Mouse (Mus musculus) right cerebral cortex, adult 18-20 months (tissue): ENCODE results near the gene Cxcr2.
"Not testable (repeated sequence)": the region's sequence is repeated elsewhere in the genome, so short reads cannot be mapped to it uniquely, and the experiment has no call there.

Experiments
- DNase-seq: peaks from one replicate; pipeline ENCODE4 v3.0.0; 2022; ENCODE audit warnings: mixed read lengths

Gene Cxcr2

GRCm38 (mm10) chr1:74141781-74142180, 12.0 kb upstream of the Cxcr2 start:
- DNase-seq: no peak

GRCm38 (mm10) chr1:74149106-74149885, 4.5 kb upstream of the Cxcr2 start:
- no peak for DNase-seq

DNA sequence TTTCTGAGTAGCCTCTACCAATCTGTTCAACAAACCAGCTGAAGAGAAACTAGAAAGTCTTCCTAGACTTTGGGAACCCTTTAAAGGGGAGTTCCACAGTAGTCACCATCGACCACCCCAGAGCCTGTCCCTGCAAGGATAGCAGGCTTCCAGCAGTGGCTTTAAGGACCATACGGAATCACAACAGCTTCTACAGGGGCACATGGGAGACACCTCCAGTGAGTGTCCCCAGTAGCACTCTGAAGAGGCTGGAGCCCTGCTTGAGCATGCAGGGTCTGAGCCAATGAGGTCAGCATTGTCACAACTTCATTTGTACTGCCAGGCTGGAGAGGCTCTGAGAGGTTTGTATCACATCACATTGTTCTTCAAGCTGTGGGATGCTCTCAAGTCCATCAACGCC, 3.7 kb upstream of the Cxcr2 start:
- no peak for DNase-seq

DNA sequence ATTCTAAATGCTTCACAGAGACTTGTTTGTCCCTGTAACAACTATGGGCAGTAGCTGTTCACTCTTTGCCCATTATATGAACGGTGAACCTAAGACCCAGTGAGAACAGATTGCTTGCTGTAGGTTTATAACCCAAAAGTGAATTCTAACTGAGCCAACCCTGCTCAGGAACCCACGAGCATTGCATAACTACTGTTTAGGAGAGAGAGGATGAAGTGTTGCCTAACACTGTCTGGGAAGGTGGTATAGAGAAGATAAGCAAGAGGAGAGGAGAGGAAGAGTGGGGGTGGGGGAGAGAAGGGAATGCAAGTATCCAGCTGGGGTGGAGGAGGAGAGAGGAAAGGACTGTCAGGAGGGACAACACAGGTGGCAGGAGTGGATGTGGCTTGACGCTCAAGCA, 2.7 kb upstream of the Cxcr2 start:
- DNase-seq: no peak

GRCm38 (mm10) chr1:74155435-74156012, 1.7 kb downstream of the Cxcr2 start:
- DNase-seq: no peak

GRCm38 (mm10) chr1:74156381-74156910, 2.7 kb downstream of the Cxcr2 start:
- no peak for DNase-seq

DNA sequence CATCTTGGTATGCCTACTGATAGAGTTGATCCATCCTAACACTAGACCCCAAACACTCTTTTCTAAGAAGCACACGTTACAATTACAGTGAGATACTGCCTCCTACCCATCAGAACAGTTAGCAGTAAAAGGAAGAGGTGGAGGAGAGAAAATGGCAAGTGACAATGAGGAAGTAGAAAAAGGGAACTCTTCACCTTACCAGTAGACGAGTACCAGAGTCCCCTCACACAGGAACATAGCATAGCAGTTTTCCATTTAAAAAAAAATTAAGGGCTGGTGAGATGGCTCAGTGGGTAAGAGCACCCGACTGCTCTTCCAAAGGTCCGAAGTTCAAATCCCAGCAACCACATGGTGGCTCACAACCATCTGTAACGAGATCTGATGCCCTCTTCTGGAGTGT, 5.8 kb downstream of the Cxcr2 start:
- not testable (repeated sequence) for DNase-seq

DNA sequence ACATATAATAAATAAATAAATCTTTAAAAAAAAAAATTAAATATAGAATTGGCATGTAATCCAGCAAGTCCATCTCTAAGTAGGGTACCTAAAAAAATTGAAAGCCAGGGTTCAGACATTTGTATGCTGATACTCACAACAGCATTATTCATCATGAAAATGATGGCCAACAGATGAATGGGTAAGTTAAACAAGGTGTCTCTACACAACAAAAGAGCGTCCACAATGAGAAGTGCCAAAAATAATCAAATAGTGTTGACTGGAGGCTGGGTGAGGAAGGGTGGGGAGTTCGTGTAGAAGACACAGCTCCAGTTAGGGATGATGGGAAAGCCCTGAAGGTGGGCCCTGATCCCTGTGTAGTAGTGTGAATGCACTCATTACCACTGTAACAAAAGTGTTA, 6.2 kb downstream of the Cxcr2 start:
- no peak for DNase-seq

- no peak for DNase-seq
Observed at GRCm38 (mm10) chr1:74167136-74167535, 13.3 kb downstream of the Cxcr2 start.

- no peak for DNase-seq
Observed at GRCm38 (mm10) chr1:74169721-74170120, 15.9 kb downstream of the Cxcr2 start.

DNA sequence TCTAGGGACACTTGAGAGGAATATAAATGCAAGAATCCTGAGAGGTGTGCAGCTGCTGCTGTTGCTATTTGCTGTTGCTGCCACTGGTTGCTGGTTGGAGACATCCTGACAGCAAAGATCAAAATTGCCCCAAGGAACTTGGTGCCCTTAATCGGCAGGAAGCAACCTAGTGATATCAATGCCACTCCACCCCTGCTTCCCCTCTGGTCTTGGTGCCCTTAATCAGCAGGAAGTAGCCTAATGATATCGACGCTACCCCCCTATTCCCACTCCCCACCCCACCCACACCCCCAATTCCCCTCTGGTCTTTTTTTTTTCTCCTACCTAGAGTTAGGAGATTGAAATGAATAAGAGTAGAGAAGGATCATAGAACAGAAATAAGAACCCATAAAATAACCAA, 18.9 kb downstream of the Cxcr2 start:
- DNase-seq: no peak

- no peak for DNase-seq
Observed at GRCm38 (mm10) chr1:74175731-74176130, 21.9 kb downstream of the Cxcr2 start.

GRCm38 (mm10) chr1:74178618-74179017, 24.8 kb downstream of the Cxcr2 start:
- DNase-seq: no peak

- no peak for DNase-seq
Observed at GRCm38 (mm10) chr1:74179624-74180408, 26.0 kb downstream of the Cxcr2 start.

DNA sequence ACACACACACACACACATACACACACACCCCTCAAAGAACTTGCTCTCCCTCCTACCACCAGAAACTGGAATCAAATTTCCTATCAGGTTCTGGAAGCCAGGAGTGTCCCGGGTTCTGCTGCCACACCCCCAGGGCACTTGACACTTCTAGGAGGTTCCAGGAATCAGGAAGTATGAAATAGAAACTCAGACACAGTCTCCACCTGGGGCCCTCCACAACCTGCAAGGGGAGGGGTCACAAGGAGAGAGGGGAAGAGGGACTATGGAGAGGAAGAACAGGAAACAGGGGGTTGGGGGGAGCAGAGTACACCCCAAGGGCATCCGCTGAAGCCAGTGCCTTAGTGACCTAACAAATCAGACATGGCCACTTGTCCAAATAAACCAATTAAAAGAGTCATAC, 27.7 kb downstream of the Cxcr2 start:
- no peak for DNase-seq

GRCm38 (mm10) chr1:74183006-74183405, 29.2 kb downstream of the Cxcr2 start:
- no peak for DNase-seq

DNA sequence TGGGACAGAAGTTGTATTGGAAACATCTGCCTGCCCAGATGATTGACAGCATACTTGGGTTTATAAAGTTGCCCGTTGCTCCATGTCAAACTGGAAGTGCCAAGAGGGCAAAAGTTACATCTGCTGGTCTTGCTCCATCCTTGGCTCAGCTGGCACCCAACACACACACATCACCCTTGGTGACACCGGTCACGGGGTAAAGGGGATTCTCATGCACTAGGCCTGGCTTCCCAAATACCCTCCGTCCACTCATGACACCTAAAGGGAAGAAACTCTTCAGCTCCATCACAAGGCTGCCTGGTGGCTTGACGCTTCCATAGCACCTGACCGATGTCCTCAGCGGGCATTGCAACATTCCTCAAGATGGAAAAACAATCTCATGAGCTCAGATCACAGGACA, 36.7 kb downstream of the Cxcr2 start:
- no peak for DNase-seq

DNA sequence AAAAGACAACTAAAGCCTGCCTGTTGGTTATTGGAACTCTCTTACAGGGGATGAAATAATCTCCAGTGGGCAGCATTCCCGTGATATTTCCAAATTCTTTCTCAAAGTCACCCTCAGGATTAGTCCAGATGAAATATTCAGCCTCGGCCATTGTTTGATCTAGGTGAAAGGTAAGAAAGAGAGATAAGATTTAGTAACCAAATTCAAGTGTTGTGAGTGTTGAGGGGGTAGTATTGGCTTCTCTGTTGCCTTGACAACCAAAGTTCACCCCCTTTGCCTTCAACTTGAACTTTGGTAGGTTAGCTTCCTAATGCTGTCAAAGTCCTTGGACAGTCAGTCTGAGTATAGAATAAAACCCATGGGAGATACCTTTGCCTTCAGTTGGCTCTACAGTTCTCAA, 38.9 kb downstream of the Cxcr2 start:
- DNase-seq: no peak

DNA sequence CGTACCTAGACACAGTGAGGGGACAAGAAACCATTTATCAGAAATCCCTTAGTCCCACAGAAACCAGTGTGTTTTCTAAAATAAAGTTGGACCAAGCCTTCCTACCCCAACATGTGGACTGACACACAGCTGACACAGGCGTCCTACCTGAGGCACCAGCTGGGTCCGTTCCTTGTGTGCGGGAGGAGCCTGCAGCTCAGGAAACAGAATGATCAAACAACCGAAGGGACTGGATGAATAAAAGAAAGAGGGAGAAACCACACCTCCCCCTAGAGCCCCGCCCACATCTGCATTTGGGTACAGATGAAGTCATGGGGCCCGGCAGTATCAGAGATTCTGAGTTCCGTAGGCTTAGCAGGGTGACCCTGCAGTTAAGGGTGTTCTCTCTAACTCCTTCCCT, 40.7 kb downstream of the Cxcr2 start, which contains the start of gene Cxcr1:
Gene Cxcr1, minus strand, starts transcription at position 187 of the 400 bp plus-strand sequence.
- no peak for DNase-seq

GRCm38 (mm10) chr1:74195961-74196360, 42.2 kb downstream of the Cxcr2 start:
- DNase-seq: no peak

DNA sequence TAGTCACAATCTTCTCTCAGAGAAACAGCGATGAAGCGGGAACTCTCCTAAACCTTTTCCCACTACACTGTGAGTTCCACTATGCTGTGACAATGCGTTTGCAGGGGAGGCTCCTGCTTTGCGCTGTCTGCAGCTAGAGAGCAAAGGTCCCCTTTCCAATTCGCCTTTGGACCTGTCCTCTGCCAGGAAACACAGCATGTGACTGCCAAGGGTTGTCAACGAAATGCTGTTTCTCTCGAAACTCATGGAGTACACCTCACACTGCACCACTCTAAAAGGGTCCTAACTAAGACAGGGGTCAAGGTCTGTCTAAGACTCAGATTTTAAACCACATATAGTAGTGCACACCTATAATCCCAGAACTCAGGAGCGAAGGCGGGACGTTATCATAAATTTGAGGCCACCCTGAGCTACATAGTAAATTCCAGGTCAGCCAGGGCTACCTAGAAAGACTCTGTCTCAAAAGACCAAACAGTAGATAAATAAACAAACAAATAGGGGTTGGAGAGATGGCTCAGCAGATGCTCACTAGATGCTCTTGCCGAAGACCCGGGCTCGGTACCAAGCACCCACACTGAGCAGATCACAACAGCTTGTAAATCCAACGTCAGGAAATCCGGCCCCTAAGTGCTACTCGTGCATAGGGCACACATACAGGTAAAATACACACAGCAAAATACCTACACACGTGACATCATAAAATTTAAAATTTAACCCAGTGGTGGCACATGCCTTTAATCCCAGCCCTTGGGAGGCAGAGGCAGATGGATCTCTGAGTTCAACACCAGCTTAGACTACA, 43.0 kb downstream of the Cxcr2 start:
- DNase-seq: no peak

- peak; percentile 79 for DNase-seq
Observed at GRCm38 (mm10) chr1:74197726-74198470, 44.1 kb downstream of the Cxcr2 start.
